ENCODE assay signal across 8 mouse cellular contexts in the genomic region with DNA sequence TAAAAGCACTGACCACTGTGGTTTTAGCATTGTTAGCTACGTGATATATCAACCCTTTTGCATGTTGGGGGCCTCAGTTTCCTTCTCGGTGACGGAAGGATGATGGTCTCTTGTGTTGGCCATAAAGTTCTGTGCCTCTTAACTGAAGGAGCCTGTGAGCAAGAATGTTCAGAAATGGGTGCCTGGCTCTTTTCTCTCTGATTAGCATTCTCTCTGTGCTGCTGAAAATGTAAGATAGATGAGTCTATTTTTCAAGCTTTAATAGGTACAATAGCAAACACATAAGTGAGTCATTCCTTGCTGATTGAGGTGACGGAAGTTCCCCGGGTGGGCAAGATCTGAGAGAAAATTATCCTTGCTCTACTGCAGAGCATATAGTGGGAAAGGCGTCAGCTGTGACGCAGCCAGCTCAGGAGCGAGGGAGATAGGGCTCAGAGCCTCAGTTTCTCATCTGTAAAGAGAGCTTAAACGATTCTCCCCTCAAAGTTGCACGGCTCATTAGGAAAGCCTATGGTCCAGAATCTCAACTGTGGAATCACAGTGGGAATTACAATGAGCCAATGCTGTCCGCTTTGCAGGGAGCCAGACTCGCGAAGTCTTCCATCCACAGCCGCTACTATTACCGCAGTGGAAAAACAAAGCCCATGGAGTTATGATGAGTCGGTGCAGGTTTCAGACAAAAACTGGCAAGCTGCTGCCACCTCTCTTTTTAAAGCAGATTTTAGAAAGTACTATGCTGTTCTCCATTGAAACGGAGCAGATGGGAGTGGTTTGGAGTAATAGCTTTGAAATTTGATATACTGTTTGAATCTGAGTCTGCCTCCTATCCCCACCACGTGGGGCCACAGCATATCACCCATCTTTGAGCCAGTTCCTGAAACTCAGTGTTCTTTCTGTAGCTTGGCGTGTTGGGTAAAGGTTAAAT. TPM values are rescaled to one million over a fixed set of nuclear protein-coding genes. Genes with fewer than 3 reads are reported as not detected.
DNase-seq lines count a peak whose midpoint lies in the region; ATAC-seq and TF ChIP-seq lines count a peak whose summit lies in the region.
"Had no signal": no experiment of that assay in that cellular context is flagged by ENCODE, and none has a peak within 500 bp of the region (broad histone marks: within the 10 kb centered on the region; RNA-seq: fewer than 3 reads in every experiment).

No protein-coding gene starts in this region.

- ATAC-seq in neural tube, embryonic 12.5 days (ENCODE audit: low FRiP score, low read depth), result peak; percentile 86

- peak overlapping the region; percentile 48 for H3K4me3 ChIP-seq in layer of hippocampus, adult 2 months
- H3K4me3 ChIP-seq in embryonic facial prominence, embryonic 10.5 days, result peak overlapping the region; percentile 27; the same call in 1 of the 2 replicates
- H3K4me3 ChIP-seq in hindbrain, embryonic 10.5 days, result peak overlapping the region; percentile 16
- H3K4me3 ChIP-seq in neural tube, embryonic 12.5 days, result 0 out of 2 replicates have a peak overlapping the region, but pooled peaks have one; percentile 9
- H3K4me3 ChIP-seq: megakaryocyte, embryonic 14.5 days had no signal

- DNase-seq in layer of hippocampus, adult 2 months (ENCODE audit: low spot score in 2 of 2), result peak; percentile 11 to 19
- no peak for DNase-seq in layer of hippocampus, adult 9-10 months (ENCODE audit: low spot score)
- peak; percentile 26 for DNase-seq in embryonic facial prominence, embryonic 10.5 days (ENCODE audit: low spot score)
- DNase-seq in hindbrain, embryonic 10.5 days (ENCODE audit: low spot score), result peak; percentile 13
- no peak for DNase-seq in kidney, adult 8-10 months
- no peak for DNase-seq in urinary bladder, postnatal 25 days (ENCODE audit: low spot score)

- WGBS in embryonic facial prominence, embryonic 10.5 days, result 59% methylated on average over 19 of the region's 19 CpGs
- WGBS in hindbrain, embryonic 10.5 days, result 44% methylated on average over 19 of the region's 19 CpGs
- WGBS in neural tube, embryonic 12.5 days, result 28% methylated on average over 19 of the region's 19 CpGs

- H3K27ac ChIP-seq in layer of hippocampus, adult 2 months, result no peak overlapping the region
- H3K27ac ChIP-seq in embryonic facial prominence, embryonic 10.5 days (replicated peaks), result peak overlapping the region; percentile 71
- H3K27ac ChIP-seq in hindbrain, embryonic 10.5 days, result peak overlapping the region; percentile 35; the same call in 1 of the 2 replicates
- H3K27ac ChIP-seq in neural tube, embryonic 12.5 days, result no peak overlapping the region

- H3K9ac ChIP-seq in neural tube, embryonic 12.5 days, result no peak overlapping the region

- no peaks in the 10 kb centered on the region for H3K9me3 ChIP-seq in embryonic facial prominence, embryonic 10.5 days
- H3K9me3 ChIP-seq in hindbrain, embryonic 10.5 days, result no peaks in the 10 kb centered on the region
- no peaks in the 10 kb centered on the region for H3K9me3 ChIP-seq in neural tube, embryonic 12.5 days
- H3K9me3 ChIP-seq: megakaryocyte, embryonic 14.5 days had no signal

- H3K36me3 ChIP-seq in embryonic facial prominence, embryonic 10.5 days (replicated peaks), result no peaks in the 10 kb centered on the region
- no peaks in the 10 kb centered on the region for H3K36me3 ChIP-seq in hindbrain, embryonic 10.5 days
- no peaks in the 10 kb centered on the region for H3K36me3 ChIP-seq in neural tube, embryonic 12.5 days

- peak overlapping the region; percentile 51 for H3K4me2 ChIP-seq in neural tube, embryonic 12.5 days (replicated peaks)

- no peaks in the 10 kb centered on the region for H3K27me3 ChIP-seq in embryonic facial prominence, embryonic 10.5 days (replicated peaks; ENCODE audit: low read depth, poor library complexity, severe bottlenecking)
- no peaks in the 10 kb centered on the region for H3K27me3 ChIP-seq in hindbrain, embryonic 10.5 days (ENCODE audit: insufficient read depth, poor library complexity, severe bottlenecking)
- H3K27me3 ChIP-seq in neural tube, embryonic 12.5 days (replicated peaks), result no peaks in the 10 kb centered on the region
- H3K27me3 ChIP-seq: megakaryocyte, embryonic 14.5 days had no signal

- H3K4me1 ChIP-seq in embryonic facial prominence, embryonic 10.5 days, result peaks cover 16% of the 10 kb centered on the region
- H3K4me1 ChIP-seq in hindbrain, embryonic 10.5 days (replicated peaks), result peaks cover 11% of the 10 kb centered on the region
- peaks cover 9% of the 10 kb centered on the region; the same call in 1 of the 2 replicates for H3K4me1 ChIP-seq in neural tube, embryonic 12.5 days

- peak; percentile 49 for TF ChIP-seq CTCF in layer of hippocampus, adult 2 months (conservative IDR thresholded peaks at IDR 0.05)

RNA-seq across cellular contexts. Expression of a gene that starts 15.5 kb away (rescaled TPM):
- not detected for total RNA-seq in layer of hippocampus, adult 2 months (2021)
- polyA plus RNA-seq in embryonic facial prominence, embryonic 10.5 days (2016; fragmentation: Nextera tagmentation; extraction: Ambion mirVana), result 0.25 TPM in 1 of 2 replicates, not detected in the other
- not detected in 2 replicates for polyA plus RNA-seq in hindbrain, embryonic 10.5 days (2016; fragmentation: Nextera tagmentation; extraction: Ambion mirVana)
- polyA plus RNA-seq in neural tube, embryonic 12.5 days (2016; fragmentation: Nextera tagmentation; extraction: Ambion mirVana), result not detected in 2 replicates

Comparison
In these comparisons a context has a peak if more than half of its experiments do, and no peak if none do; other contexts are left out.
1. DNase-seq: peak in layer of hippocampus, adult 2 months (2 of 2), embryonic facial prominence, embryonic 10.5 days (single experiment) and hindbrain, embryonic 10.5 days (single experiment); none in layer of hippocampus, adult 9-10 months (single experiment), kidney, adult 8-10 months (0 of 2) and urinary bladder, postnatal 25 days (single experiment).
2. H3K27ac ChIP-seq: peak in embryonic facial prominence, embryonic 10.5 days (single experiment) and hindbrain, embryonic 10.5 days (single experiment); none in layer of hippocampus, adult 2 months (single experiment) and neural tube, embryonic 12.5 days (single experiment).
3. Peak in every context shown above with its lines, with median percentiles within 50 percentile points of each other: H3K4me3 ChIP-seq.